Mouse (Mus musculus): ENCODE data around the gene Vmo1. TPM values are rescaled to one million over a fixed set of nuclear protein-coding genes. Genes with fewer than 3 reads are reported as not detected.
"Not testable (repeated sequence)": the region's sequence is repeated elsewhere in the genome, so short reads cannot be mapped to it uniquely, and the experiment has no call there.

Vmo1 gene
- polyA plus RNA-seq, 1 experiment from 2014 or later: not detected

DNA sequence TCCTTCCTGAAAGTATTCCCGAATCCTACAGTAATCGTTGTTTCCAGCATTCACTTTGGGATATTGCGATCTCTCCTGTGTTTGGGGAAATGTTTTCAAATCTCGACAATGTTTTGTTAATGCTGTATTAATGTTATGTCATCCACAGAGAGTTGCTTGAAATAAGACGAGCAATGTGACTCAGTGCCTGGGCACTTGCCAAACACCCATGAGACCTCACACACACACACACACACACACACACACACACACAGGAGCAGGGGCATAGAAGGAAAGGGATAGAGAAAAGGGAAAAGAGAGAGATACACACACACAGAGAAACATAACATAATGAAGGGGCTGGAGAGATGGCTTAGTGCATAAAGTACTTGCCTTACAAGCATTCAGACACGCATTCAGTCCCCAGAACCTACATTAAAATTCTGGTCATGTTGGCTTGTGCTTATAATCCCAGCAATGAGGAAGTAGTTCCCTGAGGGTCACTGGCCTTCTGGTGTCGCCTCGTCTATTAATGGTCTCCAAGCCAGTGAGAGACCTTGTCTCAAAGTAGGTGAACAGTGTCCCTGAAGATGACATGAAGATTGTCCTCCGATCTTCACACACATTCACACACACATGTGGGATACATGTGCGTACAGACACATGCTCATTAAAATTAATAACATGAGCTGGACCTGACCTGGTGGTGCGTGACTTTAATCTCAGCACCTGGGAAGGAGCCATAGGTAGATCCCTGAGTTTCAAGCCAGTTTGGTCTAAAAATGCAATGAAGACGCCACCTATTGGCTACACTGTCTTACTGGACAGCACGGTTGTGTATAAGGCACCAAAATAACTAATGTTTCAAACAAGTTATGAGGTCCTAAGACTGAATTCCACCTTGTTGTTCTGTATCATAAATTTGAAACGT is 14.6 kb downstream of the Vmo1 start:
- Histone ChIP-seq H3K4me2 (ENCODE audit: low read length) (no peak overlapping the region), H3K27me3 (replicated peaks; ENCODE audit: control insufficient read depth, insufficient read depth, low read length) (no peaks in the 10 kb centered on the region), H3K4me1 (ENCODE audit: control insufficient read depth, insufficient read depth, low read depth, low read length) (no peaks in the 10 kb centered on the region), H3K36me3 (ENCODE audit: control insufficient read depth, insufficient read depth, low read length) (no peaks in the 10 kb centered on the region), H3K4me3 (ENCODE audit: low read length) (no peak overlapping the region), H3K9ac (ENCODE audit: low read depth, low read length) (no peak overlapping the region), H3K27ac (ENCODE audit: low read depth, low read length) (no peak overlapping the region), H3K9me3 (ENCODE audit: control insufficient read depth, low read length) (no peaks in the 10 kb centered on the region)
- WGBS: 74% methylated on average over 14 of the region's 14 CpGs
- no peak for ATAC-seq

GRCm38 (mm10) chr11:70489684-70490083 is 24.7 kb downstream of the Vmo1 start:
- ATAC-seq: no peak
- Histone ChIP-seq H3K9ac (ENCODE audit: low read depth, low read length) (no peak overlapping the region), H3K27ac (ENCODE audit: low read depth, low read length) (no peak overlapping the region), H3K4me2 (ENCODE audit: low read length) (no peak overlapping the region), H3K4me1 (ENCODE audit: control insufficient read depth, insufficient read depth, low read depth, low read length) (no peaks in the 10 kb centered on the region), H3K36me3 (ENCODE audit: control insufficient read depth, insufficient read depth, low read length) (no peaks in the 10 kb centered on the region), H3K4me3 (ENCODE audit: low read length) (no peak overlapping the region), H3K9me3 (ENCODE audit: control insufficient read depth, low read length) (no peaks in the 10 kb centered on the region), H3K27me3 (replicated peaks; ENCODE audit: control insufficient read depth, insufficient read depth, low read length) (no peaks in the 10 kb centered on the region)
- WGBS: 89% methylated on average over 6 of the region's 6 CpGs

- no peak overlapping the region for H3K4me3 ChIP-seq (ENCODE audit: low read length)
- H3K27me3 ChIP-seq (replicated peaks; ENCODE audit: control insufficient read depth, insufficient read depth, low read length): no peaks in the 10 kb centered on the region
- H3K4me2 ChIP-seq (ENCODE audit: low read length): no peak overlapping the region
- no peaks in the 10 kb centered on the region for H3K4me1 ChIP-seq (ENCODE audit: control insufficient read depth, insufficient read depth, low read depth, low read length)
- no peak overlapping the region for H3K27ac ChIP-seq (ENCODE audit: low read depth, low read length)
- no peak for ATAC-seq
- H3K9me3 ChIP-seq (ENCODE audit: control insufficient read depth, low read length): no peaks in the 10 kb centered on the region
- no peaks in the 10 kb centered on the region for H3K36me3 ChIP-seq (ENCODE audit: control insufficient read depth, insufficient read depth, low read length)
- 82% methylated on average over 3 of the region's 3 CpGs for WGBS
- no peak overlapping the region for H3K9ac ChIP-seq (ENCODE audit: low read depth, low read length)
Observed at GRCm38 (mm10) chr11:70489138-70489537, 25.3 kb downstream of the Vmo1 start.

- Histone ChIP-seq H3K36me3 (ENCODE audit: control insufficient read depth, insufficient read depth, low read length) (no peaks in the 10 kb centered on the region), H3K4me1 (ENCODE audit: control insufficient read depth, insufficient read depth, low read depth, low read length) (no peaks in the 10 kb centered on the region), H3K9ac (ENCODE audit: low read depth, low read length) (no peak overlapping the region), H3K27ac (ENCODE audit: low read depth, low read length) (no peak overlapping the region), H3K4me3 (ENCODE audit: low read length) (no peak overlapping the region), H3K9me3 (ENCODE audit: control insufficient read depth, low read length) (no peaks in the 10 kb centered on the region), H3K4me2 (ENCODE audit: low read length) (no peak overlapping the region), H3K27me3 (replicated peaks; ENCODE audit: control insufficient read depth, insufficient read depth, low read length) (no peaks in the 10 kb centered on the region)
- 43% methylated on average over 4 of the region's 4 CpGs for WGBS
- no peak for ATAC-seq
Observed at GRCm38 (mm10) chr11:70487816-70488215, 26.6 kb downstream of the Vmo1 start.

DNA sequence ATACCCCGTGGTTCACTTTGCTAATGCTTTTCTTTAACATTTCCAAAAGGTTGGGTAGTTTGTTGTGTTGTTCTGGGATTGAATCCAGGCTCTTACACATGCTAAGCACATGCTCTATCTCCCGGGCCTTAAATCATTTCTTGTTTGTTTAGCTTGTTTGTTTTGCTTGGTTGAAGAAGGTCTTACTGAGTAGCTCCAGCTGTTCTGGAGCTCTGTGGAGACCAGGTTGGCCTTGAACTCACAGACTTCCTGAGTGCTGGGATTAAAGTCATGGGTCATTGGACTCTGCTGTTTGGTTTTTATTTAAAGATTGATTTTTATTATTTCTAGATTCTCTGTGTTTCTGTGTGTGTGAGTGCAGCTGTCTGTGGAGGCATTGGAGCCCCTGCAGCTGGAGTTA is 28.9 kb downstream of the Vmo1 start:
- H3K27me3 ChIP-seq (replicated peaks; ENCODE audit: control insufficient read depth, insufficient read depth, low read length): no peaks in the 10 kb centered on the region
- H3K4me2 ChIP-seq (ENCODE audit: low read length): no peak overlapping the region
- no peak overlapping the region for H3K27ac ChIP-seq (ENCODE audit: low read depth, low read length)
- ATAC-seq: no peak
- no peak overlapping the region for H3K9ac ChIP-seq (ENCODE audit: low read depth, low read length)
- WGBS: 60% methylated on average over 2 of the region's 2 CpGs
- H3K4me3 ChIP-seq (ENCODE audit: low read length): no peak overlapping the region
- no peaks in the 10 kb centered on the region for H3K9me3 ChIP-seq (ENCODE audit: control insufficient read depth, low read length)
- H3K36me3 ChIP-seq (ENCODE audit: control insufficient read depth, insufficient read depth, low read length): no peaks in the 10 kb centered on the region
- H3K4me1 ChIP-seq (ENCODE audit: control insufficient read depth, insufficient read depth, low read depth, low read length): no peaks in the 10 kb centered on the region

DNA sequence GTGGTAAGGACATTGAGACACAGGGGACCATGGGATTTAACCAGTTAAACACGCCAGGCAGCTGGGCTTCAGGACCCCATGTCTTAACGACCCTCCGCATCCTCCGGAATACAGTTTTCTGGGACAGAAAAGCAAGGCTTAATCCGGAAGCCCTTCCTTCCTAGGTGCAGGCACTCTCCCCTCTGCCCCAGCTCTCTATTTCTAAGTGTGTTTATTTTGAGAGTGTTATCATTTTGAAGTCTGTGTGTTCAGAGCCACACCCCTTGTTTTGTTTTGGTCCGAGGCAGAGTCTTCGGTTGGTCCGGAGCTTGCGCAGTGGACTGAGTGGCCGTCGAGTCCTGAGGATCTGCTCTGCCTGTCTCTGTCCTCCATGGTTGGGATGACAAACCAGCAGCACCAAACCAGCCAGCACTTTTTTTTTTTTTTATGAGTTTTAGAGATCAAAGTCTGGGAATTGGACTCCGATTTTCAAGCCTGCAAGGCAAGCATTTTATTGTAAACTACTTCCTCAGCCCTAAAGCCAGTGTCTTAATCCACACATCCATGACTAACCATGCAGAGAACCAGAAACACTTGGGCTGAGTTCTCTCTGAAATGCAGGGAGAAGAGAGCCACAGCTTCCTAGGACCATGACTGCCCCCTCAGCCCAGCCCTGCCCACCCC is 39.4 kb downstream of the Vmo1 start:
- Histone ChIP-seq H3K4me2 (ENCODE audit: low read length) (no peak overlapping the region), H3K9me3 (ENCODE audit: control insufficient read depth, low read length) (no peaks in the 10 kb centered on the region), H3K27ac (ENCODE audit: low read depth, low read length) (no peak overlapping the region), H3K4me3 (ENCODE audit: low read length) (no peak overlapping the region), H3K27me3 (replicated peaks; ENCODE audit: control insufficient read depth, insufficient read depth, low read length) (no peaks in the 10 kb centered on the region), H3K4me1 (ENCODE audit: control insufficient read depth, insufficient read depth, low read depth, low read length) (no peaks in the 10 kb centered on the region), H3K9ac (ENCODE audit: low read depth, low read length) (no peak overlapping the region), H3K36me3 (ENCODE audit: control insufficient read depth, insufficient read depth, low read length) (no peaks in the 10 kb centered on the region)
- no peak for ATAC-seq
- 80% methylated on average over 12 of the region's 12 CpGs for WGBS

DNA sequence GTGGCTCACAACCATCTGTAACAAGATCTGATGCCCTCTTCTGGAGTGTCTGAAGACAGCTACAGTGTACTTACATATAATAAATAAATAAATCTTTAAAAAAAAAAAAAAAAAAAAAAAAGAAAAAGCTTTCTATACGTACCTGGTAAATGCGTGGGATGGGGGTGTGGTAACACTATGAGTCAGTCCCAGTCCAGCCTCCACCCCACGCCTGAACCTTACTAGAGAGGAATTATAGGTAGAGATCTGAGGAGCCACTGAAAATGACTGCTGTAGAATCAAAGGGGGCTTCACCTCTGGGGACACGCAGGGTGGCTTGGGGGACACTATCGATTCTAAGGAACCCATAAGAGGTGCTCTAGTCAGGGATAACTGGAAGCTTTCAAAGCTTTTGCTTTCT is 41.1 kb downstream of the Vmo1 start:
- not testable (repeated sequence) for H3K9me3 ChIP-seq (ENCODE audit: control insufficient read depth, low read length); H3K27ac ChIP-seq (ENCODE audit: low read depth, low read length); H3K27me3 ChIP-seq (replicated peaks; ENCODE audit: control insufficient read depth, insufficient read depth, low read length); H3K36me3 ChIP-seq (ENCODE audit: control insufficient read depth, insufficient read depth, low read length); H3K9ac ChIP-seq (ENCODE audit: low read depth, low read length); H3K4me3 ChIP-seq (ENCODE audit: low read length); H3K4me1 ChIP-seq (ENCODE audit: control insufficient read depth, insufficient read depth, low read depth, low read length); ATAC-seq; H3K4me2 ChIP-seq (ENCODE audit: low read length)
- WGBS: 87% methylated on average over 5 of the region's 5 CpGs

GRCm38 (mm10) chr11:70472716-70473115 is 41.7 kb downstream of the Vmo1 start:
- Histone ChIP-seq H3K4me1 (ENCODE audit: control insufficient read depth, insufficient read depth, low read depth, low read length) (no peaks in the 10 kb centered on the region), H3K4me2 (ENCODE audit: low read length) (no peak overlapping the region), H3K27me3 (replicated peaks; ENCODE audit: control insufficient read depth, insufficient read depth, low read length) (no peaks in the 10 kb centered on the region), H3K9ac (ENCODE audit: low read depth, low read length) (no peak overlapping the region), H3K27ac (ENCODE audit: low read depth, low read length) (no peak overlapping the region), H3K36me3 (ENCODE audit: control insufficient read depth, insufficient read depth, low read length) (no peaks in the 10 kb centered on the region), H3K9me3 (ENCODE audit: control insufficient read depth, low read length) (no peaks in the 10 kb centered on the region), H3K4me3 (ENCODE audit: low read length) (no peak overlapping the region)
- ATAC-seq: no peak

- 88% methylated on average over 3 of the region's 3 CpGs for WGBS
- H3K9ac ChIP-seq (ENCODE audit: low read depth, low read length): no peak overlapping the region
- H3K4me1 ChIP-seq (ENCODE audit: control insufficient read depth, insufficient read depth, low read depth, low read length): 0 out of 2 replicates have a peak, but pooled peaks cover 5% of the 10 kb centered on the region
- no peaks in the 10 kb centered on the region for H3K9me3 ChIP-seq (ENCODE audit: control insufficient read depth, low read length)
- H3K4me3 ChIP-seq (ENCODE audit: low read length): no peak overlapping the region
- no peaks in the 10 kb centered on the region; the same call in 1 of the 2 replicates for H3K27me3 ChIP-seq (replicated peaks; ENCODE audit: control insufficient read depth, insufficient read depth, low read length)
- H3K4me2 ChIP-seq (ENCODE audit: low read length): no peak overlapping the region
- no peak overlapping the region for H3K27ac ChIP-seq (ENCODE audit: low read depth, low read length)
- no peak for ATAC-seq
- no peaks in the 10 kb centered on the region for H3K36me3 ChIP-seq (ENCODE audit: control insufficient read depth, insufficient read depth, low read length)
Observed at GRCm38 (mm10) chr11:70469764-70470163, 44.7 kb downstream of the Vmo1 start.
